Mouse (Mus musculus): ENCODE measurements around the gene Ccdc84. TPM values are rescaled to one million over a fixed set of nuclear protein-coding genes. Genes with fewer than 3 reads are reported as not detected.
"Not testable (repeated sequence)": the region's sequence is repeated elsewhere in the genome, so short reads cannot be mapped to it uniquely, and the experiment has no call there.

Ccdc84 gene
- total RNA-seq, 2 experiments from 2014 or later: 3.5 to 4.1 TPM

DNA sequence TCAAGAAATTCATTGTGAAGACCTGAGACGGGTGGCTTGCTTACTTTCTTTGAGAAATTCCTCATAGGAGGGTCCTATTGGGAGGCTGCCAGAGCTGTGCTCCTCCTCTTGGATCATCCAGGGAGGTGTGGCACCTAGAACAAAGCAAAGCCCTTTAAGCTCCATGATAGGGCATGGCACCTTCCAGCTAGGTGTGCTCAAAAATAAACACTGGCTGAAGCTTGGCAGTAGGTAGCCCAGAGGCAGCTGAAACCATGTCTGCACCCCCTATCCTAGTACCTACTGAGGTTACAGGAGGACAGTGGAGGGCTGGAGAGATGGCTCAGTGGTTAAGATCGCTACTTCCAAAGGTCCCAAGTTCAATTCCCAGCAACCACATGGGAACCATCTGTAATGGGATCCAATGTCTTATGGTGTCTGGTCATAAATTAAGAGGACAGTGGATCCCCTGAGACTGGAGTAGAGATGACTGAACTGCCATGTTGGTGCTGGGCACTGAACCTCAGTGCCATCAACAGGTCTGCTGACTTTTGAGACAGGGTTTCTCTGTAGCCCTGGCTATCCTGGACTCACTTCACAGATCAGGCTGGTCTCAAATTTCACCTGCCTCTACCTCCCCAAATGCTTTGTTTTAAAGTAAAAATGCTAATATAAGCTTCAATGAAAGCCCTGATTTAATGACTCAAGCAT, 7.6 kb downstream of the Ccdc84 start:
- DNase-seq (ENCODE audit: low spot score): no peak

GRCm38 (mm10) chr9:44408693-44409092, 9.7 kb downstream of the Ccdc84 start:
- DNase-seq (ENCODE audit: low spot score): not testable (repeated sequence)

DNA sequence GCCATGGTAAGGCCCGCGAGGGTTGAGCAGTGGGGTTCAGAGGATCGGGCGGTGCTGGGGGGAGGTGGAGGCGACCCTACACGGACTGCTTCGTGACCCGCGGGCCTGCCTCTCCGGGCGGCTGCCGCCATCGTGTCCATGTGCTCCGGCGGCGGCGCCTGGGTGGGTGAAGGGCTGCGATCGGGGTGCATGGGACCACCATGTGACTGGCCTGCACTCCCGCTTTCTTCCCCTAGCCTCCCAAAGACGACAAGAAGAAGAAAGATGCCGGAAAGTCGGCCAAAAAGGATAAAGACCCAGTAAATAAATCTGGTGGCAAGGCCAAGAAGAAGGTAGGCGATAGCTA, 10.6 kb downstream of the Ccdc84 start:
- DNase-seq (ENCODE audit: low spot score): no peak

GRCm38 (mm10) chr9:44406906-44407751, 11.2 kb downstream of the Ccdc84 start, which contains the start of the genes Rps25 and Trappc4:
Gene Rps25, plus strand, starts transcription at chr9:44407139.
Gene Trappc4, minus strand, starts transcription at chr9:44407600.
- peak; percentile 94 for DNase-seq (ENCODE audit: low spot score)

DNA sequence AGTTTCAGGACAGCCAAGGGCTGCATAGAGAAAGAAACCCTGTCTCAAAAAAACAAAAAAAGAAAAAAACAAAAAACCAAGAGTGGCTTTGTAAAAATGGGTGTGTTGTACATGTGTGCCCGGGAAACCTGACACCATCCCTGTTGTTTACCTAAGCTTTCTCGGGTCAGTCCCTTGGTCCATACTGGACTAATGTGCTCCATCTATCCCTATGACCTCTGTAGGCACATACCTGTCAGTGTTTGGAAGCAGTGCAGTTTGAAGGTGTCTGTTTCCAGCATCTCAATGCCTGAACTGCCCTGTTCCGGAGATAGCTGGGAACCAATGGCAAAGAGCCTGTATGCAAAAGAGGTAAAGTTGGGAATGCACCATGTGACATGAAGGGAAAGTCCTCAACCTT, 13.4 kb downstream of the Ccdc84 start:
- DNase-seq (ENCODE audit: low spot score): no peak

- DNase-seq (ENCODE audit: low spot score): peak; percentile 47
These were observed 17.3 kb downstream of the Ccdc84 start for GRCm38 (mm10) chr9:44401081-44401480.

DNA sequence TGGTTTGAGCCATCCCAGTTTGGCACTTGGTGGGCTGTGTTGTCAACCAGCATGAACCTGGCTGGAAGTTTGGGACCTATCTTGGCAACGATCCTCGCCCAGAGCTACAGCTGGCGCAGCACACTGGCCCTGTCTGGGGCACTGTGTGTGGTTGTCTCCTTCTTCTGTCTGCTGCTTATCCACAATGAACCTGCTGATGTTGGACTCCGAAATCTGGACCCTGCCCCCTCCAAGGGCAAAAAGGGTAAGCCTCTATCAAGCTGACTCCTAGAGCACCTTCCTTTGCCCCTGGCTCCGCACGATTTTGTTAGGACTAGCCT, 18.6 kb downstream of the Ccdc84 start:
- no peak for DNase-seq (ENCODE audit: low spot score)

DNA sequence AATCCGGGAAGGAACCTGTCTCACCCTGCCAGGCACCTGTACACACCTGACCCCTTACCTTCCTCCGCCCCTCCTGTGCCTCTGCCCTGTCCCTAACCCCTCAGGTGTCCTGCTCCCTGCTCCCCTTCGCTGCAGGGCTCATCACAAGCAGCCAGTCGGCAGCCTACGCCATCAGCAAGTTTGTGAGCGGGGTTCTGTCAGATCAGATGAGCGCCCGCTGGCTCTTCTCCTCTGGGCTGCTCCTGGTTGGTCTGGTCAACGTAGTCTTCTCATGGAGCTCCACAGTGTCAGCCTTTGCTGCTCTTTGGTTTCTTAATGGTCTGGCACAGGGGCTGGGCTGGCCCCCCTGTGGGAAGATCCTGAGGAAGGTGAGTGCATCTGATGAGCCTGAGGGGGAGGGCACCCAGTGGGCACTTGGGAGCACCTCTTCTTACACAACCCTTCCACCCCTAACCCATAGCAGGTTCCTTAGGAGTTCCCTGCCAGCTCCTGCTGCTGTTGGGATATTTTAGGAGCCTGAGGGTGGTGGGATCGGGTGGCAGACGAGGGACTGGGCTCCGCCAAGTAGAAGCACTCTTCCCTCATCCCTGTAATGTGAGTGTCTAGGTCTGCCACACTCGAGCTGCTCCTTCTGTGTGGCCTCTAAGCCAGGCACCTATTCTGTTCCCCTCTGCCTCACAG, 19.1 kb downstream of the Ccdc84 start:
- peak; percentile 80 for DNase-seq (ENCODE audit: low spot score)

DNA sequence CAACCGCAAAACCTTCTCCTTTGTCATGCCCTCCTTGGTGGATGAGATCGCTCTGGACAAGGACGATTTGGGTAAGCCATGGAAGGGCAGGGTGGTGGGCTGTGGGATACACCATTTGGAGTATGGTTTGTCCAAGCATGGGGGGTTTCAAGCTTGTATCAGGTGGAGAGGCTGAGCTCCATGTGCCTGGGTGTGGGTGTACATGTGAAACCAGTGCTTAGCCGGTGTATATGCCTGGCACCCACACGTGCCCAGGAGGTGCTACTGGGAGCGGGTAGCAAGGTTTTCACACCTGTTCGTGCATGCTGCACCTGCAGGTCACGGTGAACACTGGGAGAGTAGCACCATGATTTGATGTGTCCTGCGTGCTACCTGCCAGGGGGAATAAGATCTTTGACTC, 19.8 kb downstream of the Ccdc84 start:
- DNase-seq (ENCODE audit: low spot score): peak; percentile 24

DNA sequence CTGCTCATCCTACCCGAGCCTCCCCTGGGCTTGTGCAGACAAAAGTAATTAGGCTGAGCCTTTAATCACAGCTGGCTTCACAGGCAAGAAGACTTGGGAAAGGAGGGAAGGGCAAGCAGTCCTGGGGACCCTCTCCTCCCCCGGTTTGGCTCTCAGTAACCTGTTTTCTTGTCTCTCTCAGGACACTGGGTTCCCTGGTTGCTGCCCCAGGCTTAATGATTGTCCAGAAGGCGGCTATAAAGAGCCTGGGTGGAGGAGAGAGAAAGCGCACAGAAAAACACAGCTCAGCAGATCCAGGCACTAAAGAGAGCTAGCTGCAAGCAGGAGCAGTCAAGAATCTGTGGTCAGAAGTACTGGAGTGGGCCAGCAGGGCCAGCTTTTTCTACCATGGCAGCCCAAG, 20.3 kb downstream of the Ccdc84 start:
- DNase-seq (ENCODE audit: low spot score): peak; percentile 33

DNA sequence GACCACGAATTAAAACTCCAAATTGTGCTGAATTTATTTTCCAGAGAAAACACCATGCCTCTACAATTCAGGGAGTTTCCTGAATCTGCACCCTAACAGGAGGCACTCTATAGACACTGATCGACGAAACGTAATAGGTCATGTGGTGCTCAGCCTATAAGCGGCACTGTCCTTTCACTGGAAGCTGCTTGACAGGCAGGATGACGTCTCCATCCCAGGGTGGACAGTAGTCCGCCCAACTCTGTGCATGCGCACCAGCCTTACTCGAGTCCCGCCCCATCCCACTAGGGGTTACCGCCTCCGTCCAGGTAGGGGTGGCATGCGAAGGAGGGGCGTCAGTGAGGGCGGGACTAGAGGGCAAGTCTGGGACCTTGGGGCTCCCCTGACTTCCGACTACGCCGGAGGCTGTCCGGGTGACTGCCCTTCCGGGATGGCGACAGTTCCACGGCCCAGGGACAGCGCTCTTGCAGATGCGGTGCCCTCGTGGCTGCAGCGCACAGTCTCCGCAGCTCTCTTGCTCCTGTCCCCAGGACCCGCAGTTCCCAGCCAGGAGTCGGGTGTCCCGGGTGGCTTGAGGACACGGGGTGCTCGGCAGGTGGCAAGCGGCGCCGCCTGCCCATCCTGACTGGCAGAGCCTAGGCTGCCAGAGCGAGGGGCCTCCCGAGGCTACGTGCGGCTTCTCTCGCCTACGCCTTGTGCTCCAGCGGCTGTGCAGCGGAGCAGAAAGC, 21.5 kb downstream of the Ccdc84 start, which contains the start of gene Slc37a4:
Gene Slc37a4, plus strand, starts transcription at position 169 of the 728 bp plus-strand sequence.
- DNase-seq (ENCODE audit: low spot score): peak; percentile 96

DNA sequence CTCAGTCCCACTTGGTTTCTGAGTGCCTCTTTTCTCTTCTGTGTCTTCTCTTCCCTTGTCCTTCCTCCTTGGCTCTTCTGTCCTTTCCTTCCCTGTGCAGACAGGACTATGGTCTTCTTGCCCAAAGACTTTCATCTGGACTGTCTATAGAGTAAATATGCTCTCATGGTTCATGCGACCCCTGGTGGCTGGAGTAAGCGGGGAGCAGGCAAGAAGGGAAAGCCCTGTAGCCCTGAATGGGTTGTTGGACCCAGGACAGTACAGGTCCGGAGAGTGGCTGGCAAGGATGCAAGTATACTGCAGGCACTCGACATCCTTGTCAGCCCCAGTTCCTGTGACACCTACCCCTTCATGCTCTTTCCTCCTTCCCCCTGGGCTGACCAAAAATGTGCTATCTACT, 26.9 kb downstream of the Ccdc84 start:
- DNase-seq (ENCODE audit: low spot score): peak; percentile 79

GRCm38 (mm10) chr9:44389273-44389672, 29.1 kb downstream of the Ccdc84 start:
- DNase-seq (ENCODE audit: low spot score): peak; percentile 38

DNA sequence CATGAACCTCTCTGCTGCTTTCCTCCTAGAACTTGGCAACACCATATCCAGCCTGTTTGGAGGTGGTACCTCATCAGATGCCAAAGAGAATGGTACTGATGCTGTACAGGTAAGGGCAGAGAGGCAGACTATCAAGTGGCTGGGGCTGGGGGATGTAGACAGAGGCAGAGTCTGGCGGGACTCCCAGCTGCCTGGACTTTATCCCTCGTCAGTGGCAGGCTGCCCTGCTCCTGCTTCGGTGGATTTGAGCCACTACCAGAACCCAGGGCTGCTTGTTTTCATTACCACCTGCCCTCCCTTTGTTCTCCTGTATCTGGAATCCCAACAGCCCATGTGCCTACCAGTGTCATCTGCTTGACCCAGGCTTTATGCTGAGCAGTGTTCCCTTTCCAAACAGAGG, 31.1 kb downstream of the Ccdc84 start:
- no peak for DNase-seq (ENCODE audit: low spot score)

DNA sequence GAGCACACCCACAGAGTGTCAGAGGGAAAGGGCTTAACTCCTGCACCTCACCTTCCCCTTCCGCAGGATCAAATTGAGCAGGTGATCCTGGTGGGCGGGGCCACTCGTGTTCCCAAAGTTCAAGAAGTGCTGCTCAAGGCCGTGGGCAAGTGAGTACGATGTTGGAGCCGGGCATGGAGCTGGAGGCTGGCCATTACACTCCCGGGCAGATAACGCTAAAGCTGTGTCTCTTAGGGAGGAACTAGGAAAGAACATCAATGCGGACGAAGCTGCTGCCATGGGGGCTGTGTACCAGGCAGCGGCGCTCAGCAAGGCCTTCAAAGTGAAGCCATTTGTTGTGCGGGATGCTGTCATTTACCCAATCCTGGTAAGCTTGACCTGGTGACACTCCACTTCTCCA, 33.8 kb downstream of the Ccdc84 start:
- DNase-seq (ENCODE audit: low spot score): no peak

DNA sequence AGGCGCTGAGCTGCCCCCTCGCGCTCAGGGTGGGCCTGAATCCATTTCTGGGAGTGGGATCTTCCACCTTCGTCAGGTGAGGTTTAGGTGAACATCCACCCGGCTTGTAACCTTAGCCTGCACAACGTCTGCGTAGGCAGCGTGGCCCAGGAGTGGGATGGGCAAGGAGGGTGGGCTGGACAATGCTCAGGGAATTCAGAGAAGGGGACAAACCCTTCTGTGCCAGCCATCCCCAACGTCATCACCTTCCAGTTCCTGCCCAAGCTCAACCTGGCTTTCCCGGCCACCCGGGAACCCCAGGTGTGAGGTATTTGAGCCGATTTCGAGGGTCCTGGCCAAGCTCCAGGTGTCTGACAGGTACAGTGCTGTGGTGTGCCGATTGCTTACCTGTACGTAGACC, 38.5 kb downstream of the Ccdc84 start:
- DNase-seq (ENCODE audit: low spot score): no peak

DNA sequence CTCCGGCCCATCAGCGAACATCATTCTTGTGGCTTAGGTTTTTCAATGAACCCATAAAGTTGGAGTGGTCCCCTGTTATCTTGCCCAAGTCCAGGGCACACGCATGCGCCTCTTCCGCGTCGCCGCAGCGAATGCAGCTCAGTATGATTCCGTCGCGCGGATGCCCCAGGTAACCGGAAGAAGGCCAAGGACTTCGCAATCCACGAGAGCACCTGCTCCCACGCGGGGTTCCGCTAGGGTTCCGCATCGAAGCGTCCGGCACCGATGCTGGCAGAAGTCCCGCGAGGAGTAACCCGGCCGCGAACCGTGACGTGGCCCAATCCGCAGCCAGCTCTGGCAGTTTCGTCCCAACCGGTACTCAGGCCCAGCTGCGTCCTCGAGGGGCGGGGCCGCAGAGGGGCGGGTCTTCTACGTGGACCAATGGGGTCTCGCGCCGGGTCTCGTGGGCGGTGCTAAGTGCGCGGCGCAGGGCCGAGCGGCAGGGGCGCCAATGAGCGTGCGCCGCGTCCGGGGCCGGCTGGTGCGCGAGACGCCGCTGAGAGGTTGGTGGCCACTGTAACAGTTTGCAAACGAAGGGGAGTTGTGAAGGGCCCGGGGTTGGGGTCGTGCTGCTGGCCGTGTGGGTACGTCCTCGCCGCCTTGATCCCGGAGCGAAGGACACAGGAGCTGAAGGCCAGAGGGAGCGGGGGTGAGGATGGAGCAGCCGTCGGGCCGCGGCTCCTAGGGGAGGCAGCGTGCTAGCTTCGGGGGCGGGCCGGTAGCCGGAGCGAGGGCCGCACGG, 39.1 kb downstream of the Ccdc84 start, which contains the start of gene Hyou1:
Gene Hyou1, plus strand, starts transcription at position 437 of the 781 bp plus-strand sequence.
- peak; percentile 99 for DNase-seq (ENCODE audit: low spot score)

DNA sequence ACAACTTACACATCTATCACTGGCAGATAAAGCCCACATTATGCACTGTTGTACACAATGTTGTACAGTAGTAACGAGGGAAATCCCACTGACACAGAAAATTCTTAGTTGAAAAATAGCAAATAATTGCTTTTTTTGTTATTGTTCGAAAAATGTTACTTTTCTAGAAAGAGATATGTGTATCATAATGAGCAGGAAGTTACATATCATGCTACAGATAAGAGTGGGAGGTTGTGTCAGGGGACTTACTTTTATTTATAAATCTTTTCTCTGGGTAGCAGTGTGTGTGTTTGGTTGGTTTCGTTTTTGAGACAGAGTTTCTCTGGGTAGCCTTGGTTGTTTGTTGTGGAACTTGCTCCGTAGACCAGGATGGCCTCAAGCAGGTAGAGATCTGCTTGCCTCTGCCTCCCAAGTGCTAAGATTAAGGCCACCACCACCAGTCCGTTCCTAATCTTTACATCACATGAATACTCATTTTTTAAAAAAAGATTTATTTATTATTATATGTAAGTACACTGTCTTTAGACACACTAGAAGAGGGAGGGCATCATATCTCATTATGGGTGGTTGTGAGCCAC, 40.1 kb downstream of the Ccdc84 start:
- DNase-seq (ENCODE audit: low spot score): no peak

- DNase-seq (ENCODE audit: low spot score): not testable (repeated sequence)
These were observed 41.0 kb downstream of the Ccdc84 start for GRCm38 (mm10) chr9:44377335-44377734.

GRCm38 (mm10) chr9:44376141-44376540, 42.2 kb downstream of the Ccdc84 start:
- no peak for DNase-seq (ENCODE audit: low spot score)

All from gastrocnemius, adult 18-20 months (tissue).